Mouse (Mus musculus) small intestine, adult 2 months (tissue): ENCODE measurements around the gene Dram1.

Experiments used
- CTCF ChIP-seq: fragments of 200-500 bp; IDR thresholded peaks from 2 replicates; pipeline ENCODE4 v1.5.1; 2012; ENCODE audit warnings: low read depth, mild to moderate bottlenecking, control low read depth, inconsistent platforms, low read length, moderate library complexity, mixed read lengths; ENCODE audit not compliant: insufficient replicate concordance, insufficient read length; ENCODE audit errors: extremely low read depth
- POLR2A ChIP-seq: fragments of 200-500 bp; IDR thresholded peaks from 2 replicates; pipeline ENCODE4 v1.6.1; 2012; ENCODE audit warnings: low read depth, mild to moderate bottlenecking, control low read depth, inconsistent platforms, low read length, moderate library complexity

GRCm38 (mm10) chr10:88309851-88310250, 69.0 kb downstream of the Dram1 start:
- TF ChIP-seq CTCF (no peak), POLR2A (no peak)
